Mouse (Mus musculus) limb, embryonic 11.5 days (tissue): ENCODE results near the gene Me1. TPM values are rescaled to one million over a fixed set of nuclear protein-coding genes. Genes with fewer than 3 reads are reported as not detected.

Experiments used
- ATAC-seq: fragments of 200-750 bp; cut with Nextera tagmentation; 2 replicates; pipeline ENCODE4 v1.8.0; 2017; ENCODE audit warnings: low read depth; ENCODE audit not compliant: insufficient number of reproducible peaks, low FRiP score, low TSS enrichment
- DNase-seq: peaks from one replicate; pipeline ENCODE4 v3.0.0-alpha.2; 2015; ENCODE audit warnings: low spot score
- H3K27ac ChIP-seq: fragments of 300-500 bp; sonication (generic); replicated peaks from 2 replicates; pipeline ENCODE4 v1.5.1; 2014; ENCODE audit warnings: low read depth, mild to moderate bottlenecking, low read length
- H3K27me3 ChIP-seq: fragments of 300-500 bp; sonication (generic); 2 replicates; pipeline ENCODE4 v1.6.1; 2014; ENCODE audit warnings: mild to moderate bottlenecking, low read length, mixed read lengths; ENCODE audit not compliant: control insufficient read depth, insufficient read depth
- H3K36me3 ChIP-seq: fragments of 300-500 bp; sonication (generic); 2 replicates; pipeline ENCODE4 v1.6.1; 2014; ENCODE audit warnings: mild to moderate bottlenecking, low read length, moderate library complexity, mixed read lengths; ENCODE audit not compliant: control insufficient read depth, insufficient read depth
- H3K4me1 ChIP-seq: fragments of 300-500 bp; sonication (generic); 2 replicates; pipeline ENCODE4 v1.6.1; 2014; ENCODE audit warnings: low read length, mixed read lengths; ENCODE audit not compliant: control insufficient read depth, insufficient read depth
- H3K4me2 ChIP-seq: fragments of 300-500 bp; sonication (generic); 2 replicates; pipeline ENCODE4 v1.6.1; 2014; ENCODE audit warnings: low read depth, mild to moderate bottlenecking, moderate library complexity; ENCODE audit not compliant: severe bottlenecking
- H3K4me3 ChIP-seq: fragments of 300-500 bp; sonication (generic); 2 replicates; pipeline ENCODE4 v1.5.1; 2014; ENCODE audit warnings: low read depth, low read length
- H3K9ac ChIP-seq: fragments of 300-500 bp; sonication (generic); 2 replicates; pipeline ENCODE4 v1.6.1; 2014; ENCODE audit warnings: mild to moderate bottlenecking, low read length
- H3K9me3 ChIP-seq: fragments of 300-500 bp; sonication (generic); 2 replicates; pipeline ENCODE4 v1.6.1; 2016; ENCODE audit warnings: low read length; ENCODE audit not compliant: control insufficient read depth
- WGBS: fragments of 180-500 bp; shearing (Covaris S2); extraction: QIAGEN DNeasy Blood & Tissue Kit; methylation state at CpG from one replicate; pipeline ENCODE4 v1.1.7; 2014; 5-methylcytosine and 5-hydroxymethylcytosine counted together
- polyA plus RNA-seq: library from polyadenylated mRNA; unstranded; fragments of >200 nt; fragmentation: Nextera tagmentation; extraction: Ambion mirVana; gene quantifications from 2 replicates; pipeline ENCODE4 v1.2.1, GENCODE M21; 2014

The Me1 gene
- polyA plus RNA-seq, 1 experiment from 2014 or later, result 11.4 TPM

GRCm38 (mm10) chr9:86572636-86573291 is 123.0 kb downstream of the Me1 start:
- Histone ChIP-seq H3K4me3 (peak overlapping the region; percentile 61), H3K36me3 (no peaks in the 10 kb centered on the region), H3K27ac (no peak overlapping the region), H3K4me1 (peaks cover 3% of the 10 kb centered on the region; the same call in 1 of the 2 replicates), H3K9ac (peak overlapping the region; percentile 39; the same call in 1 of the 2 replicates), H3K27me3 (no peaks in the 10 kb centered on the region), H3K4me2 (peak overlapping the region; percentile 99), H3K9me3 (no peaks in the 10 kb centered on the region)
- DNase-seq (peak; percentile 88), ATAC-seq (no peak)
- 8% methylated on average over 13 of the region's 13 CpGs for WGBS

GRCm38 (mm10) chr9:86572196-86572595 is 123.6 kb downstream of the Me1 start:
- Histone ChIP-seq H3K27me3 (no peaks in the 10 kb centered on the region), H3K4me3 (peak overlapping the region; percentile 61), H3K27ac (no peak overlapping the region), H3K9me3 (no peaks in the 10 kb centered on the region), H3K4me1 (peaks cover 3% of the 10 kb centered on the region; the same call in 1 of the 2 replicates), H3K4me2 (peak overlapping the region; percentile 99), H3K36me3 (no peaks in the 10 kb centered on the region), H3K9ac (peak overlapping the region; percentile 39)
- DNase-seq, result no peak
- 2% methylated on average over 25 of the region's 25 CpGs for WGBS
- ATAC-seq, result no peak; the same call in 1 of the 2 replicates

- Histone ChIP-seq H3K27me3 (no peaks in the 10 kb centered on the region), H3K4me3 (peak within 1 kb of the TSS; percentile 61), H3K4me1 (peaks cover 3% of the 10 kb centered on the region; the same call in 1 of the 2 replicates), H3K36me3 (no peaks in the 10 kb centered on the region), H3K27ac (no peak within 1 kb of the TSS), H3K4me2 (peak within 1 kb of the TSS; percentile 99), H3K9me3 (no peaks in the 10 kb centered on the region), H3K9ac (peak within 1 kb of the TSS; percentile 46)
- DNase-seq, result peak; percentile 96
- peak; percentile 97 for ATAC-seq
- under 1% methylated on average over 57 of the region's 59 CpGs for WGBS
These were observed 124.1 kb downstream of the Me1 start, which contains the start of the genes Pgm3 and Rwdd2a for GRCm38 (mm10) chr9:86571540-86572135. TSS of gene Pgm3 (minus strand) at chr9:86571842. TSS of gene Rwdd2a (plus strand) at chr9:86571991.

DNA sequence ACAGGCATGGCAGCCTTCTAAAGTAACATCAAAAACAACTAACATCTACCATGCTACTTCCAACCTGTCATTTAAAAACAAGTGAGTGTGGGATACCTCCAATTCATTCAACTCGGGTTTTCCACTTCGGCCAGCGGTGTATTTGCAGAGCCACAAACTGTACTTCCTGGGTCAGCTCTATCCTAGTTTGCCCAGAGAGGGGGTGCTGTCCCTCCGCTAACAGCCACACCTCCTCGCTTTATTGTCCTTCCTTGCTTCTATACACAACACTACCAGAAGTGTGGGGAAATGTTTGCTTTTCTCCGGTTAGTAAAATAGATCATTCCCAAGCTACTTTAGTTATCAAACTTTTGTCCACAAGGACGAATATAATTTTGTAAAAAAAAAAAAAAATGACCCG is 124.8 kb downstream of the Me1 start:
- no peaks in the 10 kb centered on the region for H3K36me3 ChIP-seq
- no peak overlapping the region for H3K9ac ChIP-seq
- H3K4me3 ChIP-seq, result peak overlapping the region; percentile 61
- no peaks in the 10 kb centered on the region for H3K9me3 ChIP-seq
- peaks cover 3% of the 10 kb centered on the region; the same call in 1 of the 2 replicates for H3K4me1 ChIP-seq
- H3K27ac ChIP-seq, result no peak overlapping the region
- no peak for DNase-seq
- H3K27me3 ChIP-seq, result no peaks in the 10 kb centered on the region
- 15% methylated on average over 8 of the region's 8 CpGs for WGBS
- peak overlapping the region; percentile 99 for H3K4me2 ChIP-seq
- ATAC-seq, result no peak

- WGBS, result 83% methylated on average over 10 of the region's 10 CpGs
- Histone ChIP-seq H3K9me3 (no peaks in the 10 kb centered on the region), H3K4me3 (peak overlapping the region; percentile 61), H3K27me3 (no peaks in the 10 kb centered on the region), H3K4me2 (peak overlapping the region; percentile 99), H3K36me3 (no peaks in the 10 kb centered on the region; the same call in 1 of the 2 replicates), H3K9ac (no peak overlapping the region), H3K4me1 (peaks cover 3% of the 10 kb centered on the region; the same call in 1 of the 2 replicates), H3K27ac (no peak overlapping the region)
- ATAC-seq (no peak), DNase-seq (no peak)
These were observed 125.4 kb downstream of the Me1 start for GRCm38 (mm10) chr9:86570261-86570890.

DNA sequence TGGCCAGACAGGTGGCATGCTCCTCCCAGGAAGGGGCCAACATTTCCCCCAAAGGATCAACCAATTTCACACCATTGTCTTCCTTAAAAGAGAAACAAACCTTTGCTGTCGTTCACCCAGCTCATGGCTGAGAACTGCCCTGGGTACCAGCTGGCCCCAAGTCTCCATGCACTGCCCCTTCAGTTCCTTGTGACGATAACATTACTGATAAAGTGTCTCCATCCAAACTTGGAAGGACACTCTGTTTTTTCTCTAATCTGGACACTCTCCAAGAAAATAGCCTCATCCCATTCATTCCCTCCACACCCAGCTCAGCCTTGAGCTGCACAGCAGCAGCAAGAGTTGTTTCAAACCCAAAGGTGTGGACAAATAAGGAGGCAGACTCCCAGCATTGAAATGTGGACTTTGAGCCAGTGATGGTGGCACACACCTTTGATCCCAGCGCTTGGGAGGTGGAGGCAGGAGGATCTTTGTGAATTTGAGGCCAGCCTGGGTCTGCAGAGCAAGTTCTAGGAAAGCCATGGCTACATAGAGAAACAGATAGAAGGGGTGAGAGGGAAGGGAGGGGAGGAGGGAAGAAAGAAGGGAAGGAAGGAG is 126.3 kb downstream of the Me1 start:
- H3K9ac ChIP-seq, result no peak overlapping the region
- no peaks in the 10 kb centered on the region; the same call in 1 of the 2 replicates for H3K36me3 ChIP-seq
- DNase-seq (no peak), ATAC-seq (no peak)
- H3K4me1 ChIP-seq, result peaks cover 3% of the 10 kb centered on the region; the same call in 1 of the 2 replicates
- no peak overlapping the region for H3K4me3 ChIP-seq
- no peaks in the 10 kb centered on the region for H3K9me3 ChIP-seq
- no peak overlapping the region for H3K27ac ChIP-seq
- no peaks in the 10 kb centered on the region for H3K27me3 ChIP-seq
- WGBS, result 82% methylated on average over 3 of the region's 3 CpGs
- H3K4me2 ChIP-seq, result no peak overlapping the region

- H3K36me3 ChIP-seq, result peaks cover 5% of the 10 kb centered on the region
- no peaks in the 10 kb centered on the region for H3K9me3 ChIP-seq
- H3K4me2 ChIP-seq, result no peak overlapping the region
- no peaks in the 10 kb centered on the region for H3K27me3 ChIP-seq
- H3K27ac ChIP-seq, result no peak overlapping the region
- ATAC-seq, result no peak
- no peak overlapping the region for H3K4me3 ChIP-seq
- H3K4me1 ChIP-seq, result no peaks in the 10 kb centered on the region
- DNase-seq, result no peak
- 82% methylated on average over 3 of the region's 3 CpGs for WGBS
- H3K9ac ChIP-seq, result no peak overlapping the region
These were observed 135.2 kb downstream of the Me1 start for GRCm38 (mm10) chr9:86560543-86560942.

- Histone ChIP-seq H3K4me2 (no peak overlapping the region), H3K9ac (no peak overlapping the region), H3K4me1 (no peaks in the 10 kb centered on the region), H3K9me3 (no peaks in the 10 kb centered on the region), H3K4me3 (no peak overlapping the region), H3K27me3 (no peaks in the 10 kb centered on the region), H3K27ac (no peak overlapping the region), H3K36me3 (peaks cover 11% of the 10 kb centered on the region)
- ATAC-seq (no peak), DNase-seq (no peak)
- 90% methylated on average over 4 of the region's 4 CpGs for WGBS
These were observed 141.1 kb downstream of the Me1 start for GRCm38 (mm10) chr9:86554641-86555040.
